Mouse (Mus musculus): ENCODE data around the gene Prss21. TPM values are rescaled to one million over a fixed set of nuclear protein-coding genes. Genes with fewer than 3 reads are reported as not detected.
A peak's percentile ranks its signal among the peaks of the same experiment; 100 is the strongest.

The Prss21 gene
- not detected for total RNA-seq (2021)

DNA sequence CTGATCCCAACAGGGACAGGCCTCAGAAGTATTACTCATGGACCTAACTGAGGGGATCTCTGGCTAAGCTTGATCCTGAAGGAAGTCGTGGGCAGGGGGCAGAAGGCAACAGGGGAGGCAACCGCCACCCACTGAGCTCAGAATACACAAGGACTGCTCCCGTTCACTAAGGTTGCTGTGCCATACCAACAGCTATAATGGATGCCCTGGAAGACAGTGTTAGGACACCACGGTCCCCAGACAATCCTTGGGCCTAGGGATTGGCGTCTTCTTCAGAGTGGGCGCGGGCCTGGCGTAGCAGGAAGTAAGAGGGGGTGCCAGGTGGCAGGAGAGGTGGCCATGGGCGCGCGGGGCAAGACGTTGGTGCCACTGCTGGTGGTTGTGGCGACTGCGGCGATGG is at the start of gene Prss21:
Prss21 (plus strand) TSS at position 301 of the 400 bp plus-strand sequence.
- intact Hi-C loops (cut with DNase I): no loop called here

GRCm38 (mm10) chr17:23818579-23818978 is 49.3 kb upstream of the Prss21 start:
- intact Hi-C loops (cut with DNase I): no loop called here
- DNase-seq: no peak

More for the DNA sequence above, at the start of gene Prss21:
- DNase-seq: no peak

DNA sequence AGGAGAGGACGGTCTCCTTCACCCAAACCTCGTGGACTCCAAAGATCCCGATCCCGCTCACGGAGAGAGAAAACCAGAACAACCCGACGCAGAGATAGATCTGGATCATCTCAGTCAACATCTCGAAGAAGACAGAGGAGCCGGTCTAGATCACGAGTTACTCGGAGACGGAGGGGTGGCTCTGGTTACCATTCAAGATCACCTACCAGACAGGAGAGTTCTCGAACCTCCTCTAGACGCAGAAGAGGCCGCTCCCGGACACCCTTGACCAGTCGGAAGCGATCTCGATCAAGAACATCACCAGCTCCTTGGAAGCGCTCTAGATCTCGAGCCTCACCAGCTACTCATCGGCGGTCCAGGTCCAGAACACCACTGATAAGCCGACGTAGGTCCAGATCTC is 48.6 kb upstream of the Prss21 start:
- intact Hi-C loops (cut with DNase I): no loop called here
- DNase-seq: peak in 1 of 2 experiments; percentile 16

GRCm38 (mm10) chr17:23820731-23821130 is 47.1 kb upstream of the Prss21 start:
- intact Hi-C loops (cut with DNase I): no loop called here
- no peak for DNase-seq

DNA sequence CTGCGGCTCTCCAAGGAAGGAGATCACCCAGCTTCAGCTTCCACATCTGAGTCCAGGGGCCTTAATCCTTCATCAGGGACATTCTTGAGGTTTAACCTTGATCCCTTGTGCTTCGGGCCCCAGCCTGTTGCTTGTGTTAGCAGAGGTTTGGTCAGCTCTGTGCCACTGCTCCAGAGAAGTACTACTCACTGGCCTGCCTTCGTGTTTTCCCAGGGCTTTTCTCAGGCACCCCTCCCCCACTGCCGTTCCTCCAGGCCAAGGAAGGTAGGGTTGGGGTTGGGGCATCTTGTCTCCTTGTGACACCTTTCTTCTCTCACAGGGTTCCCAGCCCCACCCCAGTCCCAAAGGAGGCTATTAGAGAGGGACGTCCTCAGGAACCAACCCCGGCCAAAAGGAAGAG is 45.8 kb upstream of the Prss21 start:
- intact Hi-C loops (cut with DNase I): loop anchor here (2.0 kb wide), 1 partner anchor 13 kb away; no protein-coding TSS in a partner anchor
- no peak for DNase-seq

DNA sequence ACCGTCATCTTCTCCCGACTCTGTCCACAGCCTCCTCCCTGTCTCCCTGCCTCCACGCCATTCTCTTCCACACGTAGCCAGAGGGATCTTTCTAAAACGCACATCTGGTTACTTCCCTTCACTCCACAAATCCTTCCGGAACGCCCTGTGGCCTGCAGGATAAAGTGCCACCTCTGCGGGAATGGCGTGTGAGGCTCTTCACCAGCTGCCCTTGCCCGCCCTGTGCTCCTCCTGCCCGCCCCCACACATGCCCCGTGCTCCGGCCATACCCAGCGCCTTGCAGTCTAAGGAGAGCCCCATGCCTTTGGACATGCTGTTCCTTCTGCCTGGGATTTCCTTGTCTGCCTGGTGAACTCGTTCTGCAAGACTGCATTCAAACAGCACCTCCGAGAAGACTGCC is 44.8 kb upstream of the Prss21 start:
- no peak for DNase-seq
- intact Hi-C loops (cut with DNase I): loop anchor here (2.0 kb wide), 1 partner anchor 14 kb away; no protein-coding TSS in a partner anchor

DNA sequence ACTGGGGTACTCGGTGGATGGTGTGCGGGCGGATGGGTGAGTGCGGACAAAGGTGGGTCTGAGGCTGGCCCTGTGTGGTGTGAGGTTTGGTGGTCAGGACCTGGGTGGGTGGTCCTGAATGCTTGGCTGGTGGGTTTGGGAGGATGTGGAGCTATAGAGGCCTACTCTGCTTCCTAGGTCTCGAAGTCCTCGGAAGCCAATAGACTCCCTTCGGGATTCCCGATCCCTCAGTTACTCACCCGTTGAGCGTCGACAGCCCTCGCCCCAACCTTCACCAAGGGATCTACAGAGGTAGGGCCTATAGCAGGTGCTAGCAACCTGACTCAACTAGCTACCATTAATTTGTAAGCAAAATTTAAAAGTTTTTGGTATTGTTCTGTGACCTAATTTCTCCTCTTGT is 44.2 kb upstream of the Prss21 start:
- intact Hi-C loops (cut with DNase I): loop anchor here (1.0 to 2.0 kb wide), 2 partner anchors 15 to 19 kb away; no protein-coding TSS in a partner anchor
- DNase-seq: no peak

- intact Hi-C loops (cut with DNase I): no loop called here
Observed at GRCm38 (mm10) chr17:23825591-23825990, 42.3 kb upstream of the Prss21 start.

GRCm38 (mm10) chr17:23828271-23829001 is 39.4 kb upstream of the Prss21 start:
- intact Hi-C loops (cut with DNase I): loop anchor here (1.0 to 2.0 kb wide), 2 partner anchors 24 to 58 kb away; partner anchors contain the start of gene Flywch1
- peak in 1 of 2 experiments; percentile 71 for DNase-seq

More at GRCm38 (mm10) chr17:23825591-23825990, 42.3 kb upstream of the Prss21 start:
- DNase-seq: no peak

DNA sequence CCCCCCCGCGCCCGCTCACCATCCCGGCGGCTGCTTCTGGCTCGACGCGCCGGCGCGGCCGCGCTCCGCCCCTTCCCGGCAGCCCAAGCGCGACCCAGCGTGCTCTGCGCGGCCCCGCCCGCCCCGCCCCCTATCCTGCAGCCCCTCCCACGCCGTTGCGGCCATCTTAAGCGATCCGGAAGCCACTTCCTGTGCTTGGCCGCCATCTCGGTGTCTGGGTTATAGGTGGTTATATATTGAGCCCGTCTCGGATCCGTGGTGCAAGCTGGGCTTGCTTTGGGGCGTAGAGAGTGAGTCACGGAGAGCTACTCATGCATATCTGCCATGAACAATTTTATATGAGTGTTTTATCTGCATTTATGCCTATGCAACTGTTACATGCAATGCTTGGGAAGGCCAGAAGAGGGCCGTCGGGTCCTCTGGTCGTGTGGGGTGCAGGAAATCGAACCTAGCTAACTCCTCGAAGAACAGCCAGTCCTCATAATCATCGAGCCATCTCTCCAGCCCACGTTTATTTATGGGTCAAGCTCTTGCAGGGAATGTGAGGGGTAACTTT is 38.7 kb upstream of the Prss21 start, which contains the start of gene Elob:
Elob (minus strand) TSS at position 73 of the 556 bp plus-strand sequence.
- intact Hi-C loops (cut with DNase I): loop anchor here (1.0 to 2.0 kb wide), 2 partner anchors 25 to 58 kb away; partner anchors contain the start of gene Flywch1
- DNase-seq: peak; percentile 89 to 91

GRCm38 (mm10) chr17:23831201-23831600 is 36.7 kb upstream of the Prss21 start:
- intact Hi-C loops (cut with DNase I): no loop called here
- DNase-seq: no peak

- intact Hi-C loops (cut with DNase I): no loop called here
Observed at GRCm38 (mm10) chr17:23836006-23836575, 31.8 kb upstream of the Prss21 start, which contains the start of gene Prss33. TSS of gene Prss33 (minus strand) at chr17:23836056.

GRCm38 (mm10) chr17:23841145-23841544 is 26.7 kb upstream of the Prss21 start:
- intact Hi-C loops (cut with DNase I): no loop called here
- peak; percentile 57 to 74 for DNase-seq

More at GRCm38 (mm10) chr17:23836006-23836575, 31.8 kb upstream of the Prss21 start, which contains the start of gene Prss33:
- no peak for DNase-seq

- intact Hi-C loops (cut with DNase I): loop anchor here (2.0 kb wide), 1 partner anchor 68 kb away; no protein-coding TSS in a partner anchor
- no peak for DNase-seq
Observed at GRCm38 (mm10) chr17:23843141-23843811, 24.6 kb upstream of the Prss21 start.

GRCm38 (mm10) chr17:23843812-23844273 is 24.0 kb upstream of the Prss21 start, which contains the start of the genes Prss32 and Prss41:
TSS of gene Prss32 (plus strand) at chr17:23843855.
TSS of gene Prss41 (minus strand) at chr17:23844172.
- intact Hi-C loops (cut with DNase I): loop anchor here (2.0 kb wide), 1 partner anchor 69 kb away; no protein-coding TSS in a partner anchor
- peak in 1 of 2 experiments; percentile 59 for DNase-seq

- no peak for DNase-seq
- intact Hi-C loops (cut with DNase I): loop anchor here (5.0 kb wide), 1 partner anchor 103 kb away; the partner anchor contains the start of gene Kremen2
Observed at GRCm38 (mm10) chr17:23850028-23850427, 17.8 kb upstream of the Prss21 start.

- peak; percentile 56 to 79 for DNase-seq
- intact Hi-C loops (cut with DNase I): loop anchor here (1.0 to 5.0 kb wide), 2 partner anchors 104 to 109 kb away; partner anchors contain the start of gene Kremen2
Observed at GRCm38 (mm10) chr17:23850853-23851749, 16.8 kb upstream of the Prss21 start.

GRCm38 (mm10) chr17:23853292-23853691 is 14.6 kb upstream of the Prss21 start:
- intact Hi-C loops (cut with DNase I): loop anchor here (5.0 kb wide), 1 partner anchor 106 kb away; the partner anchor contains the start of gene Kremen2
- peak; percentile 40 to 71 for DNase-seq

All from heart, postnatal 10 days (tissue).